Mouse (Mus musculus) ES-Bruce4 (cell line): ENCODE data around the gene Alcam.

ENCODE experiments used
- CTCF ChIP-seq: IDR thresholded peaks from one replicate; pipeline ENCODE4 v1.8.1; 2011; ENCODE audit warnings: low read depth, low read length
- EP300 ChIP-seq: IDR thresholded peaks from 2 replicates; pipeline ENCODE4 v1.6.1; 2011; ENCODE audit warnings: low read depth, low read length; ENCODE audit not compliant: insufficient read depth
- POLR2A ChIP-seq: IDR thresholded peaks from one replicate; pipeline ENCODE4 v1.8.1; 2011; ENCODE audit warnings: low read length; ENCODE audit not compliant: insufficient read depth

- TF ChIP-seq POLR2A, result no peak
- TF ChIP-seq CTCF, result no peak
- no peak for TF ChIP-seq EP300
These were observed 21.8 kb downstream of the Alcam start for GRCm38 (mm10) chr16:52432072-52432471.
